Mouse (Mus musculus) CH12.LX (cell line): ENCODE results near the gene Psmd5. TPM values are rescaled to one million over a fixed set of nuclear protein-coding genes. Genes with fewer than 3 reads are reported as not detected.

Experiments used
- DNase-seq: peaks from one replicate; pipeline ENCODE4 v3.0.0-alpha.2; 2013; ENCODE audit errors: extremely low read depth
- H3K27ac ChIP-seq: 2 replicates; pipeline ENCODE4 v1.5.1; 2012; ENCODE audit warnings: low read depth, mild to moderate bottlenecking, control low read depth, moderate library complexity; ENCODE audit not compliant: insufficient read depth
- H3K27me3 ChIP-seq: replicated peaks from 2 replicates; pipeline ENCODE3; 2012; ENCODE audit warnings: inconsistent platforms
- H3K36me3 ChIP-seq, 2 experiments: replicated peaks in 1 of 2; 2 replicates each; pipeline versions ENCODE3 to v1.6.1; 2012; ENCODE audit warnings: inconsistent platforms in 1 of 2, low read length in 1 of 2, mild to moderate bottlenecking in 1 of 2, mixed read lengths in 1 of 2, moderate library complexity in 1 of 2; ENCODE audit not compliant: control insufficient read depth in 1 of 2, insufficient read depth in 1 of 2
- H3K4me1 ChIP-seq, 2 experiments: 2 replicates each; pipeline ENCODE4 v1.6.1; 2012; ENCODE audit warnings: inconsistent platforms in 1 of 2, moderate library complexity in 1 of 2; ENCODE audit not compliant: insufficient read depth in 2 of 2, control insufficient read depth in 1 of 2
- H3K4me2 ChIP-seq: 2 replicates; pipeline ENCODE4 v1.6.1; 2012; ENCODE audit warnings: low read depth, mild to moderate bottlenecking, control low read depth; ENCODE audit not compliant: poor library complexity, insufficient read depth, severe bottlenecking
- H3K4me3 ChIP-seq, 3 experiments: fragments of 150-350 bp in 1 of 3; sonication (generic) in 1 of 3; replicated peaks in 1 of 3; 2 replicates each; pipeline versions ENCODE3 to v1.5.1; 2011 to 2012; ENCODE audit warnings: low read depth in 2 of 3, low read length in 2 of 3, mild to moderate bottlenecking in 2 of 3, moderate library complexity in 2 of 3, control low read depth in 1 of 3, improper control_type of control experiment in 1 of 3, inconsistent platforms in 1 of 3, mixed read lengths in 1 of 3; ENCODE audit not compliant: poor library complexity in 1 of 3
- H3K79me2 ChIP-seq: replicated peaks from 2 replicates; pipeline ENCODE4 v1.6.1; 2012; ENCODE audit warnings: mild to moderate bottlenecking, moderate library complexity; ENCODE audit not compliant: control insufficient read depth, poor library complexity, insufficient read depth, severe bottlenecking; ENCODE audit errors: extremely low read depth
- H3K9ac ChIP-seq: 2 replicates; pipeline ENCODE4 v1.6.1; 2012; ENCODE audit warnings: low read depth, mild to moderate bottlenecking, control low read depth, moderate library complexity; ENCODE audit not compliant: insufficient read depth
- H3K9me3 ChIP-seq: replicated peaks from 2 replicates; pipeline ENCODE3; 2012; ENCODE audit warnings: low read length, inconsistent platforms, mixed read lengths
- CHD1 ChIP-seq: IDR thresholded peaks from 2 replicates; pipeline ENCODE4 v1.6.1; 2012; ENCODE audit warnings: low read depth, low read length, improper control_type of control experiment, inconsistent platforms
- CTCF ChIP-seq, 2 experiments: IDR thresholded peaks in 1 of 2; conservative IDR thresholded peaks in 1 of 2; 2 replicates each; pipeline ENCODE4 v1.5.1; 2011 to 2012; ENCODE audit warnings: low read depth in 2 of 2, low read length in 2 of 2, improper control_type of control experiment in 1 of 2, inconsistent platforms in 1 of 2, mild to moderate bottlenecking in 1 of 2, moderate library complexity in 1 of 2
- EP300 ChIP-seq: IDR thresholded peaks from 2 replicates; pipeline ENCODE4 v1.6.1; 2011; ENCODE audit warnings: low read length, improper control_type of control experiment
- ETS1 ChIP-seq: conservative IDR thresholded peaks from 2 replicates; pipeline ENCODE4 v1.6.1; 2012; ENCODE audit warnings: low read depth, mild to moderate bottlenecking, inconsistent platforms, low read length, improper control_type of control experiment, moderate library complexity
- GABPA ChIP-seq: IDR thresholded peaks from 2 replicates; pipeline ENCODE4 v1.6.1; 2012; ENCODE audit warnings: low read depth, low read length, improper control_type of control experiment, inconsistent platforms; ENCODE audit not compliant: insufficient replicate concordance
- IRF4 ChIP-seq: IDR thresholded peaks from 2 replicates; pipeline ENCODE4 v1.6.1; 2014; ENCODE audit warnings: low read depth, mild to moderate bottlenecking, inconsistent platforms, low read length, improper control_type of control experiment
- JUND ChIP-seq: conservative IDR thresholded peaks from 2 replicates; pipeline ENCODE4 v1.6.1; 2011; ENCODE audit warnings: low read depth, low read length, improper control_type of control experiment
- KAT2A ChIP-seq: IDR thresholded peaks from 2 replicates; pipeline ENCODE4 v1.6.1; 2012; ENCODE audit warnings: low read length, improper control_type of control experiment, inconsistent platforms; ENCODE audit not compliant: insufficient replicate concordance
- MAX ChIP-seq: IDR thresholded peaks from 2 replicates; pipeline ENCODE4 v1.6.1; 2011; ENCODE audit warnings: low read length, improper control_type of control experiment
- MAZ ChIP-seq: IDR thresholded peaks from 2 replicates; pipeline ENCODE4 v1.6.1; 2012; ENCODE audit warnings: low read depth, mild to moderate bottlenecking, inconsistent platforms, low read length, improper control_type of control experiment, moderate library complexity
- MEF2A ChIP-seq: IDR thresholded peaks from 2 replicates; pipeline ENCODE4 v1.6.1; 2014; ENCODE audit warnings: low read depth, mild to moderate bottlenecking, inconsistent platforms, low read length, improper control_type of control experiment, borderline replicate concordance
- NELFE ChIP-seq: IDR thresholded peaks from 2 replicates; pipeline ENCODE4 v1.6.1; 2011; ENCODE audit warnings: low read depth, low read length, improper control_type of control experiment
- NRF1 ChIP-seq: IDR thresholded peaks from 2 replicates; pipeline ENCODE4 v1.6.1; 2014; ENCODE audit warnings: low read depth, mild to moderate bottlenecking, inconsistent platforms, low read length, improper control_type of control experiment, moderate library complexity
- PAX5 ChIP-seq: IDR thresholded peaks from 2 replicates; pipeline ENCODE4 v1.6.1; 2012; ENCODE audit warnings: low read length, inconsistent platforms, mixed read lengths
- RAD21 ChIP-seq: IDR thresholded peaks from 2 replicates; pipeline ENCODE4 v1.6.1; 2011; ENCODE audit warnings: low read depth, mild to moderate bottlenecking, low read length, improper control_type of control experiment, moderate library complexity
- SIN3A ChIP-seq: IDR thresholded peaks from 2 replicates; pipeline ENCODE4 v1.6.1; 2012; ENCODE audit warnings: low read length, improper control_type of control experiment, inconsistent platforms
- TBP ChIP-seq: conservative IDR thresholded peaks from 2 replicates; pipeline ENCODE4 v1.6.1; 2011; ENCODE audit warnings: low read depth, low read length, improper control_type of control experiment
- TCF12 ChIP-seq: IDR thresholded peaks from 2 replicates; pipeline ENCODE4 v1.6.1; 2014; ENCODE audit warnings: low read depth, mild to moderate bottlenecking, inconsistent platforms, low read length, improper control_type of control experiment
- USF1 ChIP-seq: IDR thresholded peaks from 2 replicates; pipeline ENCODE4 v1.6.1; 2014; ENCODE audit warnings: low read depth, mild to moderate bottlenecking, inconsistent platforms, low read length, improper control_type of control experiment
- ZKSCAN1 ChIP-seq: IDR thresholded peaks from 2 replicates; pipeline ENCODE4 v1.6.1; 2012; ENCODE audit warnings: low read depth, inconsistent platforms, low read length, improper control_type of control experiment, borderline replicate concordance
- ZMIZ1 ChIP-seq: IDR thresholded peaks from 2 replicates; pipeline ENCODE4 v1.6.1; 2012; ENCODE audit warnings: low read depth, mild to moderate bottlenecking, inconsistent platforms, low read length, improper control_type of control experiment
- dilution Hi-C: fragments of 300-500 bp; cut with MboI; formaldehyde crosslinking; loops from 2 replicates; pipeline ENCODE4 v1.14.3; 2020; ENCODE audit warnings: low sequenced_read_pairs; ENCODE audit not compliant: extremely low pct_unique_long_range_greater_than_20kb, extremely low pct_ligation_motif_present
- in situ Hi-C: fragments of 300-500 bp; cut with MboI; formaldehyde crosslinking; loops from 3 replicates; pipeline ENCODE4 v1.14.3; 2019; ENCODE audit warnings: low sequenced_read_pairs, low pct_ligation_motif_present, low pct_unique_long_range_greater_than_20kb, mixed read lengths
- polyA plus RNA-seq: library from polyadenylated mRNA; unstranded; fragments of >175 nt; gene quantifications from 2 replicates; pipeline ENCODE4 v1.2.1, GENCODE M21; 2012; ENCODE audit warnings: low read depth; ENCODE audit not compliant: insufficient read length
- total RNA-seq, 2 experiments: library from RNA; depleted of rRNA; stranded (reverse); fragments of 300-350 nt in 1 of 2; fragments of >200 nt in 1 of 2; gene quantifications; 2 replicates each; pipeline ENCODE4 v1.2.3; 2012 to 2014

Psmd5 gene
- total and polyA plus RNA-seq, 3 experiments: 27.9 to 81.9 (median 81.2) TPM

DNA sequence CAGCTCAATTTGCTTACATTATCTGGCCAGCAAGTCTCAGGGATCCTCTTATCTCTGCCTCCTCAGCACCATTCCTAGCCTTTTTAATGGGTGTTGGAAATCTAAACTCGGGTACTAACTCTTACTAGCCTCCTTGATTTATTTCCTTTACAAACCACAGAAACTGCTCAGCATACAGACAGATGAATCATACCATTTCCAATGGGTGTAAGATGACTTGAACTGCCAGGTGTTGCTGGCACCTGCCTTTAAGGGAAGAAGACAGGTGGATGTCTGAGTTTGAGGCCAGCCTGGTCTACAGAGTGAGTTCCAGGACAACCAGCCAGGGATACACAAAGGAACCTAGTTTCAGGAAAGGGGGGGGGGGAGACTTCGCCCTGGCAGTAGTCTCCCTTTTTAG lies 66.7 kb downstream of the Psmd5 start:
- dilution Hi-C loops (no loop called here), in situ Hi-C loops (no loop called here)
- Histone ChIP-seq H3K27me3 (no peaks in the 10 kb centered on the region), H3K4me2 (peak overlapping the region; percentile 29; the same call in 1 of the 2 replicates), H3K9ac (no peak overlapping the region), H3K4me3 (no peak overlapping the region), H3K9me3 (no peaks in the 10 kb centered on the region), H3K27ac (no peak overlapping the region), H3K79me2 (peaks cover 87% of the 10 kb centered on the region), H3K4me1 (peaks cover 8 to 40% of the 10 kb centered on the region in 2 experiments), H3K36me3 (peaks cover 44 to 86% of the 10 kb centered on the region in 2 experiments)
- TF ChIP-seq NRF1 (no peak), TCF12 (peak; percentile 61; the same call in 1 of the 2 replicates), IRF4 (peak; percentile 30; the same call in 1 of the 2 replicates), RAD21 (no peak), EP300 (peak; percentile 43; the same call in 1 of the 2 replicates)
- DNase-seq: no peak

DNA sequence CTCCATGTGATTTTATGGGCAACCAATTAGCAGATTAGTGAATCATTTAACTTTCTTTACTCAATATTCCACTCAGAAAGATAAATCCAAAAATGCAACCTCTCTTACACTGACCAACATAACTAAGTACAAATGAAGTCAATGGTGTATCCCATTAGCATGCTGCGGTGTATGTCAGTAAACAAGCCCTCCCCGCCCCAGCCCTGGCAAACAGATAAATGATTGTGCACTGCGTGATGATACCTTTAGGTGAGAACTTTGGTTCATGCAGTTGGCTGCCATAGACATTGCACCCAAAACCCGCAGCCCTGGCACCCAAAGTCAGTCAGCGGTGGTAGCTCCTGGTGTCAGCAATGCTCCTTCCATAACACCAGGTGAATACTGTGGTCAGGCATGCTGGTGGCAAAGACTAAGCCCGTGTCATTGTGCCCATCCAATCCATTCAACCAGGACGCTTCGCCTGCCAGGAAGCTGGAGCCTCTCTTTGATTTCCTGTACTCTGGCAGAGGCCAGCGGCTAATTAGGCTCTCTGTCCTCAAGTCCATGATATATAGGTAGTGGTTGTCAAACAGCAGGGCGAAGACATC lies 69.3 kb downstream of the Psmd5 start:
- in situ Hi-C loops (no loop called here), dilution Hi-C loops (no loop called here)
- TF ChIP-seq GABPA: no peak
- no peak for TF ChIP-seq NELFE
- no peak for TF ChIP-seq CHD1
- TF ChIP-seq TBP: no peak
- no peak for TF ChIP-seq CTCF (conservative IDR thresholded peaks at IDR 0.05 in 1 of 2, IDR thresholded peaks at IDR 0.05 in 1 of 2; ENCODE audit: low read depth in 2 of 2, low read length in 2 of 2)
- TF ChIP-seq IRF4: no peak
- Histone ChIP-seq H3K4me1 (peaks cover 8 to 46% of the 10 kb centered on the region in 2 experiments), H3K4me3 (no peak overlapping the region), H3K9me3 (no peaks in the 10 kb centered on the region), H3K36me3 (peaks cover 25 to 60% of the 10 kb centered on the region in 2 experiments), H3K27ac (no peak overlapping the region), H3K9ac (no peak overlapping the region), H3K4me2 (no peak overlapping the region), H3K27me3 (no peaks in the 10 kb centered on the region), H3K79me2 (peaks cover 72% of the 10 kb centered on the region)
- no peak for DNase-seq

DNA sequence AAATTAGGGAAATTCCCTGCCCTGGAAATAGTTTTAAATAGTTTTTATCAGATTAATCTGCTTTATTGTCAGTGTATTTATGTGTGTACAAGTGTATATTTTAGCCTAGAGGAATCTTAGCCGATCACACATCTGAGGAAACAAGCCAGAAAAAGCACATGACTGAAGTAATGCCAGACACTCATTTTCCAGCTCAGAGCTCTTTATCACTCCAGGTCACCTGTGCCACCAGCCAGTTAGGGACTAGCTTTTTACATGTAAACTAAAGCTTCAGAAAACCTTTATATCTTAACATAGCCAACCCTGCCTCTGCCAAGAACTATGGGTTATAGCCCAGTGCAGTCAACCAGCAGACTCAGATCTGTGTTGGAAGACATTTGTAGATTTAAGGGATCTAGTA lies 70.0 kb downstream of the Psmd5 start:
- Histone ChIP-seq H3K79me2 (peaks cover 68% of the 10 kb centered on the region), H3K4me2 (no peak overlapping the region), H3K27me3 (no peaks in the 10 kb centered on the region), H3K4me1 (peaks cover 8 to 47% of the 10 kb centered on the region in 2 experiments)
- DNase-seq: no peak
- in situ Hi-C loops: no loop called here
- TF ChIP-seq JUND (no peak), NELFE (no peak), GABPA (no peak), KAT2A (no peak), USF1 (no peak), CTCF (conservative IDR thresholded peaks at IDR 0.05 in 1 of 2, IDR thresholded peaks at IDR 0.05 in 1 of 2; ENCODE audit: low read depth in 2 of 2, low read length in 2 of 2) (no peak), TCF12 (no peak), MEF2A (no peak), MAX (no peak), PAX5 (no peak), RAD21 (no peak), ZKSCAN1 (no peak), TBP (no peak), ETS1 (no peak), SIN3A (no peak), MAZ (no peak), ZMIZ1 (no peak)
- TF ChIP-seq, all 38 proteins: peak for 0
- Histone ChIP-seq H3K9ac (no peak overlapping the region), H3K4me3 (no peak overlapping the region), H3K9me3 (no peaks in the 10 kb centered on the region), H3K27ac (no peak overlapping the region), H3K36me3 (peaks cover 22 to 54% of the 10 kb centered on the region in 2 experiments)
- dilution Hi-C loops: no loop called here
